In the genomic region with DNA sequence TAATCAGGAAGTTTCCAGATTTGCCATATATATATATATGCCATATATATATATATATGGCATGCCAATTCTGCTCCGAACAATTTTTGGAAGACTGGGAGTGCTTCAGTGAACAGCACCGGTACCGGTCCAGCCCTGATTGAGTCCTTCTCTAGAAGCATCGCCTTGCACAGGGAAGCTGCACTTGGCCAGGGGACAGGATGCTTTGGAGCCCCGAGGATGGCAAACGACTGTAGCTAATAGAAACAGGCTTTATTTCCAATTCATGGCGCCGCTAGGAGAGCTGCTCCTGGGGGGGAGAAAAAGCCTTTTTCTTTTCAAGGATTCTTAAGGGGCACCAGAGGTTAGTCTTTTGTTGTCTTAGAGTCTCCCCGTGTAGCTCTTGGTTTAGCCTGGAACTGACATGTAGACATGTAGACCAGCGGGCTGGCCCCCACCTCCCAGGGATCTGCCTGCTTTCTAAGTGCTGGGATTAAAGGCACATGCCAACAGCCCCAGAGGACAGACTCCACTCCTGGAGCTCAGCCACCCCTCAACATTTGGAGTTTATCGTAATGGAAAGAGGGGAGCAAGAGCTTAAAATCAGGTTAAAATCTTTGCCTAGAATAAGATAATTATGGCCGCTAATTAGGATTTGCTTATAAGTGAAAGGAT, we compare ENCODE assay signal across 12 mouse cellular contexts. TPM values are rescaled to one million over a fixed set of nuclear protein-coding genes. Genes with fewer than 3 reads are reported as not detected.
DNase-seq lines count a peak whose midpoint lies in the region; ATAC-seq lines count a peak whose summit lies in the region.
"Had no signal": no experiment of that assay in that cellular context is flagged by ENCODE, and none has a peak within 500 bp of the region (broad histone marks: within the 10 kb centered on the region; RNA-seq: fewer than 3 reads in every experiment).

No protein-coding gene starts in this region.

- WGBS in hindbrain, embryonic 16.5 days: 29% methylated on average over 12 of the region's 12 CpGs
- WGBS in intestine, embryonic 15.5 days: 81% methylated on average over 12 of the region's 12 CpGs

- H3K27ac ChIP-seq in hindbrain, embryonic 16.5 days (ENCODE audit: low read depth, low read length): no peak overlapping the region
- H3K27ac ChIP-seq in intestine, embryonic 15.5 days: no peak overlapping the region
- H3K27ac ChIP-seq: left cerebral cortex, adult 2 months had no signal

- peak overlapping the region; percentile 14 for H3K4me3 ChIP-seq in erythroblast, embryonic 14.5 days (replicated peaks)
- no peak overlapping the region for H3K4me3 ChIP-seq in hindbrain, embryonic 16.5 days (ENCODE audit: low read length)
- no peak overlapping the region for H3K4me3 ChIP-seq in intestine, embryonic 15.5 days (replicated peaks)
- H3K4me3 ChIP-seq: left cerebral cortex, adult 2 months had no signal

- H3K9ac ChIP-seq in hindbrain, embryonic 16.5 days (ENCODE audit: low read depth, low read length): no peak overlapping the region
- H3K9ac ChIP-seq in intestine, embryonic 15.5 days: no peak overlapping the region

- no peaks in the 10 kb centered on the region for H3K27me3 ChIP-seq in erythroblast, embryonic 14.5 days (ENCODE audit: control insufficient read depth)
- no peaks in the 10 kb centered on the region for H3K27me3 ChIP-seq in hindbrain, embryonic 16.5 days (replicated peaks; ENCODE audit: control insufficient read depth, insufficient read depth, low read length)
- H3K27me3 ChIP-seq in intestine, embryonic 15.5 days (replicated peaks): no peaks in the 10 kb centered on the region

- H3K4me1 ChIP-seq in erythroblast, embryonic 14.5 days (ENCODE audit: control insufficient read depth): peaks cover 71% of the 10 kb centered on the region
- H3K4me1 ChIP-seq in hindbrain, embryonic 16.5 days (ENCODE audit: control insufficient read depth, insufficient read depth, low read depth, low read length): peaks cover 23% of the 10 kb centered on the region
- peaks cover under 1% of the 10 kb centered on the region; the same call in 1 of the 2 replicates for H3K4me1 ChIP-seq in intestine, embryonic 15.5 days (replicated peaks)

- H3K9me3 ChIP-seq in erythroblast, embryonic 14.5 days (ENCODE audit: control insufficient read depth, low read length): no peaks in the 10 kb centered on the region
- no peaks in the 10 kb centered on the region for H3K9me3 ChIP-seq in hindbrain, embryonic 16.5 days (ENCODE audit: control insufficient read depth, low read length)
- H3K9me3 ChIP-seq in intestine, embryonic 15.5 days: no peaks in the 10 kb centered on the region

- peak overlapping the region; percentile 25 for H3K4me2 ChIP-seq in hindbrain, embryonic 16.5 days (ENCODE audit: low read length)
- H3K4me2 ChIP-seq in intestine, embryonic 15.5 days (replicated peaks): no peak overlapping the region

- no peak for ATAC-seq in erythroblast, adult 5-6 weeks (replicated peaks; ENCODE audit: low FRiP score, poor library complexity, severe bottlenecking)
- no peak for ATAC-seq in hindbrain, embryonic 16.5 days
- ATAC-seq in intestine, embryonic 15.5 days: no peak
- ATAC-seq: lung, postnatal 0 days had no signal

- H3K36me3 ChIP-seq in erythroblast, embryonic 14.5 days (ENCODE audit: control insufficient read depth): peaks cover 26% of the 10 kb centered on the region
- 0 out of 2 replicates have a peak, but pooled peaks cover under 1% of the 10 kb centered on the region for H3K36me3 ChIP-seq in hindbrain, embryonic 16.5 days (ENCODE audit: control insufficient read depth, insufficient read depth, low read length)
- H3K36me3 ChIP-seq in intestine, embryonic 15.5 days: no peaks in the 10 kb centered on the region

- peak; percentile 17 to 21 for DNase-seq in spleen, postnatal 10 days (ENCODE audit: low spot score in 2 of 2)
- DNase-seq in spleen, adult 18-20 months: no peak
- DNase-seq in thymus, postnatal 4 days: no peak
- no peak for DNase-seq in adrenal gland, postnatal 36 days
- DNase-seq: gastrocnemius, postnatal 36 days; kidney, adult 11 months had no signal

RNA-seq across cellular contexts. Expression of a gene that starts 1.8 kb away (rescaled TPM):
- 610 and 750 TPM in 2 replicates for polyA plus RNA-seq in erythroblast, embryonic 14.5 days (2012)
- 966 and 1,002 TPM in 2 replicates for total RNA-seq in erythroblast, adult 5-6 weeks (2015; ENCODE audit: low replicate concordance)
- 1,471 and 1,473 TPM in 2 replicates for total RNA-seq in erythroblast, adult 5-6 weeks (2017; ENCODE audit: low replicate concordance)
- 2,228 and 2,423 TPM in 2 replicates for polyA plus RNA-seq in hindbrain, embryonic 16.5 days (2015; fragmentation: Nextera tagmentation; extraction: Ambion mirVana)
- total RNA-seq in adrenal gland, postnatal 36 days (2021): 100 to 1,000 TPM; 680 to 813 TPM
- 1,771 and 1,977 TPM in 2 replicates for polyA plus RNA-seq in intestine, embryonic 15.5 days (2015; fragmentation: Nextera tagmentation; extraction: Ambion mirVana)

RNA-seq across cellular contexts. Expression of a gene that starts 35.4 kb away (rescaled TPM):
- 2.5 and 2.7 TPM in 2 replicates for polyA plus RNA-seq in erythroblast, embryonic 14.5 days (2012)
- total RNA-seq in erythroblast, adult 5-6 weeks (2015; ENCODE audit: low replicate concordance): 17.3 and 29.4 TPM in 2 replicates
- total RNA-seq in erythroblast, adult 5-6 weeks (2017; ENCODE audit: low replicate concordance): 34.7 and 53.5 TPM in 2 replicates
- 28.7 and 32.2 TPM in 2 replicates for polyA plus RNA-seq in hindbrain, embryonic 16.5 days (2015; fragmentation: Nextera tagmentation; extraction: Ambion mirVana)
- 10 to 100 TPM; 24.6 to 30.5 TPM for total RNA-seq in adrenal gland, postnatal 36 days (2021)
- polyA plus RNA-seq in intestine, embryonic 15.5 days (2015; fragmentation: Nextera tagmentation; extraction: Ambion mirVana): 31.5 and 31.7 TPM in 2 replicates

Comparison
In these comparisons a context has a peak if more than half of its experiments do, and no peak if none do; other contexts are left out.
1. DNase-seq: peak in spleen, postnatal 10 days (2 of 2); none in spleen, adult 18-20 months (0 of 2), thymus, postnatal 4 days (single experiment) and adrenal gland, postnatal 36 days (0 of 2).